Mouse (Mus musculus): ENCODE measurements around the gene Ttll1. TPM values are rescaled to one million over a fixed set of nuclear protein-coding genes. Genes with fewer than 3 reads are reported as not detected.

Ttll1 gene
- polyA plus RNA-seq, 1 experiment: 8.3 TPM

GRCm38 (mm10) chr15:83526424-83527091 is 15.9 kb upstream of the Ttll1 start, which contains the start of gene Bik:
Gene Bik, plus strand, starts transcription at chr15:83526862.
- Histone ChIP-seq H3K4me1 (peaks cover 74% of the 10 kb centered on the region), H3K4me3 (replicated peaks) (peak within 1 kb of the TSS; percentile 93), H3K27me3 (replicated peaks) (peaks cover 88% of the 10 kb centered on the region), H3K36me3 (replicated peaks; ENCODE audit: low read length) (no peaks in the 10 kb centered on the region), H3K9me3 (no peaks in the 10 kb centered on the region)
- TF ChIP-seq GATA1 (IDR thresholded peaks at IDR 0.05; ENCODE audit: borderline replicate concordance, low read length): no peak
- TF ChIP-seq FLI1 (IDR thresholded peaks at IDR 0.05; ENCODE audit: low read length): no peak

GRCm38 (mm10) chr15:83524333-83524729 is 13.6 kb upstream of the Ttll1 start:
- H3K4me3 ChIP-seq (replicated peaks): no peak overlapping the region
- TF ChIP-seq FLI1 (IDR thresholded peaks at IDR 0.05; ENCODE audit: low read length) (no peak), GATA1 (IDR thresholded peaks at IDR 0.05; ENCODE audit: borderline replicate concordance, low read length) (no peak)
- peaks cover 88% of the 10 kb centered on the region for H3K27me3 ChIP-seq (replicated peaks)
- no peaks in the 10 kb centered on the region for H3K36me3 ChIP-seq (replicated peaks; ENCODE audit: low read length)
- H3K9me3 ChIP-seq: peaks cover 7% of the 10 kb centered on the region
- H3K4me1 ChIP-seq: peaks cover 66% of the 10 kb centered on the region

GRCm38 (mm10) chr15:83523638-83524332 is 13.1 kb upstream of the Ttll1 start:
- peaks cover 88% of the 10 kb centered on the region for H3K27me3 ChIP-seq (replicated peaks)
- H3K9me3 ChIP-seq: peaks cover 7% of the 10 kb centered on the region
- no peaks in the 10 kb centered on the region for H3K36me3 ChIP-seq (replicated peaks; ENCODE audit: low read length)
- peaks cover 65% of the 10 kb centered on the region for H3K4me1 ChIP-seq
- H3K4me3 ChIP-seq (replicated peaks): peak overlapping the region; percentile 65
- TF ChIP-seq FLI1 (IDR thresholded peaks at IDR 0.05; ENCODE audit: low read length) (no peak), GATA1 (IDR thresholded peaks at IDR 0.05; ENCODE audit: borderline replicate concordance, low read length) (no peak)

GRCm38 (mm10) chr15:83523196-83523595 is 12.5 kb upstream of the Ttll1 start:
- H3K4me1 ChIP-seq: peaks cover 70% of the 10 kb centered on the region
- H3K36me3 ChIP-seq (replicated peaks; ENCODE audit: low read length): no peaks in the 10 kb centered on the region
- H3K27me3 ChIP-seq (replicated peaks): peaks cover 87% of the 10 kb centered on the region
- H3K4me3 ChIP-seq (replicated peaks): no peak overlapping the region
- H3K9me3 ChIP-seq: peaks cover 7% of the 10 kb centered on the region
- TF ChIP-seq FLI1 (IDR thresholded peaks at IDR 0.05; ENCODE audit: low read length): no peak
- TF ChIP-seq GATA1 (IDR thresholded peaks at IDR 0.05; ENCODE audit: borderline replicate concordance, low read length): no peak

- no peak for TF ChIP-seq GATA1 (IDR thresholded peaks at IDR 0.05; ENCODE audit: borderline replicate concordance, low read length)
- no peak for TF ChIP-seq FLI1 (IDR thresholded peaks at IDR 0.05; ENCODE audit: low read length)
- Histone ChIP-seq H3K4me3 (replicated peaks) (no peak overlapping the region), H3K9me3 (peaks cover 20% of the 10 kb centered on the region), H3K4me1 (peaks cover 51% of the 10 kb centered on the region), H3K36me3 (replicated peaks; ENCODE audit: low read length) (no peaks in the 10 kb centered on the region), H3K27me3 (replicated peaks) (peaks cover 66% of the 10 kb centered on the region)
Observed at GRCm38 (mm10) chr15:83520861-83521382, 10.2 kb upstream of the Ttll1 start.

GRCm38 (mm10) chr15:83518215-83519048 is 7.7 kb upstream of the Ttll1 start:
- TF ChIP-seq FLI1 (IDR thresholded peaks at IDR 0.05; ENCODE audit: low read length): no peak
- TF ChIP-seq GATA1 (IDR thresholded peaks at IDR 0.05; ENCODE audit: borderline replicate concordance, low read length): no peak
- peaks cover 43% of the 10 kb centered on the region for H3K27me3 ChIP-seq (replicated peaks)

GRCm38 (mm10) chr15:83515018-83515417 is 4.3 kb upstream of the Ttll1 start:
- H3K9me3 ChIP-seq: peaks cover 18% of the 10 kb centered on the region
- peaks cover 28% of the 10 kb centered on the region for H3K27me3 ChIP-seq (replicated peaks)
- TF ChIP-seq FLI1 (IDR thresholded peaks at IDR 0.05; ENCODE audit: low read length): no peak
- no peak for TF ChIP-seq GATA1 (IDR thresholded peaks at IDR 0.05; ENCODE audit: borderline replicate concordance, low read length)
- no peak overlapping the region for H3K4me3 ChIP-seq (replicated peaks)
- H3K4me1 ChIP-seq: peaks cover 22% of the 10 kb centered on the region
- H3K36me3 ChIP-seq (replicated peaks; ENCODE audit: low read length): no peaks in the 10 kb centered on the region

More at GRCm38 (mm10) chr15:83518215-83519048, 7.7 kb upstream of the Ttll1 start:
- Histone ChIP-seq H3K4me1 (peaks cover 28% of the 10 kb centered on the region), H3K4me3 (replicated peaks) (peak overlapping the region; percentile 53), H3K36me3 (replicated peaks; ENCODE audit: low read length) (no peaks in the 10 kb centered on the region), H3K9me3 (peaks cover 20% of the 10 kb centered on the region)

GRCm38 (mm10) chr15:83512489-83513281 is 2.0 kb upstream of the Ttll1 start:
- TF ChIP-seq GATA1 (IDR thresholded peaks at IDR 0.05; ENCODE audit: borderline replicate concordance, low read length): no peak
- peak overlapping the region; percentile 10 for H3K4me3 ChIP-seq (replicated peaks)
- H3K9me3 ChIP-seq: peaks cover 12% of the 10 kb centered on the region

More at GRCm38 (mm10) chr15:83512489-83513281, 2.0 kb upstream of the Ttll1 start:
- Histone ChIP-seq H3K4me1 (peaks cover 34% of the 10 kb centered on the region), H3K27me3 (replicated peaks) (peaks cover 14% of the 10 kb centered on the region), H3K36me3 (replicated peaks; ENCODE audit: low read length) (no peaks in the 10 kb centered on the region)
